Mouse (Mus musculus): ENCODE results near the gene Gck.
A peak's percentile ranks its signal among the peaks of the same experiment; 100 is the strongest.

The Gck gene

DNA sequence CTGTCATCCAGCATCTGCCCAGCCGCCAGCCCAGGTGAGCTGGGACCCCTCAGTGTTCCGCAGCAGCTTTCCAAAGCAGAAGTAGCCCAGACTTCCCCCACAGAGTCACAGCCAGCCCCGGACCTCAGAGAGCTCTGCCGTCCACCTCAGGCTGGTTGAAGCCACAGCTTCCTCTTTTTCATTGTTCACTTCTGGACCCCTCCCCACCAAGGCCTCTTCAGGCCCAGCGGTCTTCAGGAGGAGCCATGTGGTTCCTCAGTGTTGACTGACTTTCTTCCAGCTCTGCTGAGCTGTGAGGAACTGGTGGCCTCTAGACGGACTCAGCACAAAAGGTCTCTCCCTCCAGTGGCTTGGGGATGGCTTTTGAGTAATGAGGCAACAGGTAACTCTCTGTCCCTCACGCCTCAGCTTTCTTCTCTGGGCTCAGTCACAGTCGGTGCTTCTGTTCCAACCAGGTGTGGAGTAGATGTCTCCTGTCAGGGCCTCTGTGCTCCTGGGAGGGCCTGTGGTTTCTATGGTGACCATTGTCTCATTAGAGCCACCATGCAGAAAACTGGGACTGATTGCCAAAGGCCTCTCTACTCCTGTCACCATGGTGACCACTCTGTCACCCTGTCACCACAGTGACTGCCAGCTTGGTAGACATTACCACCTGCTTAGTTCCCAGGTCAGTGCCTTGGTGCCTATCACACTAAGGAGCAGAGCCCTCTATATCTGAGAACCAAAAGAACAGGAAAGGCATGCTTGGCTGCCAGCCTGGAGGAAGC is at the start of gene Gck:
TSS of gene Gck (minus strand) at position 496 of the 767 bp plus-strand sequence.
- no peak for DNase-seq (ENCODE audit: low spot score in 2 of 2)

DNA sequence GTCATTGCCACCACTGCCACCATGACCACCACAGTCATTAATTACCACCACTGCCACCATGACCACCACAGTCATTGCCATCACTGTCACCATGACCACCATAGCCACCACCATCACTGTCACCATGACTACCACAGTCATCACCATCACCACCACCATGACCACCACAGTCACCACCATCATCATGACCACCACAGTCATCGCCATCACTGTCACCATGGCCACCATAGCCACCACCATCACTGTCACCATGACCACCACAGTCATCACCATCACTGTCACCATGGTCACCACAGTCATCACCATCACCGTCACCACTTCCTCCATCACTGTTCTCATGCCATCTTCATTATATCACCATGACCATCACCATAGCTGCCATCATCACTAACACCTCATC is 48.6 kb upstream of the Gck start:
- no peak for DNase-seq (ENCODE audit: low spot score in 2 of 2)

DNA sequence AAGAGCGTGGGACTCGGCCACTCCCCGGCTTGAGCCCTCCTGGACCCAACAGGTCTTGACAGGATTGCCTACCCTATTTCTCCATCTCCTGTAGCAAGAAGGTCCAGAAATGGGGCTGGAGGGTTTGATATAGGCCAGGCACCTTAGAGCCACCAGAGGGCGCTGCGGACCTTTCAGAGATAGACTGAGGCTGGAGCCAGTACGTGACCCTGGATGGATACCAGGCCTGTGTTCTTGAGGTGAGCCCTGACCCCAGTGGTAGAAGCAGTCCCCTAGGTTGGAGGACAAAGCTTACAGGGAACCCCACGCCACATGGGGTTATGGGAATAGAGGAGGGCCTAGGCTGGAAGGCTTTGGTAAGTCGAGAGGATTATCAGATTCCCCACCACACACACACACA is 46.1 kb upstream of the Gck start:
- peak; percentile 80 to 86 for DNase-seq (ENCODE audit: low spot score in 2 of 2)

DNA sequence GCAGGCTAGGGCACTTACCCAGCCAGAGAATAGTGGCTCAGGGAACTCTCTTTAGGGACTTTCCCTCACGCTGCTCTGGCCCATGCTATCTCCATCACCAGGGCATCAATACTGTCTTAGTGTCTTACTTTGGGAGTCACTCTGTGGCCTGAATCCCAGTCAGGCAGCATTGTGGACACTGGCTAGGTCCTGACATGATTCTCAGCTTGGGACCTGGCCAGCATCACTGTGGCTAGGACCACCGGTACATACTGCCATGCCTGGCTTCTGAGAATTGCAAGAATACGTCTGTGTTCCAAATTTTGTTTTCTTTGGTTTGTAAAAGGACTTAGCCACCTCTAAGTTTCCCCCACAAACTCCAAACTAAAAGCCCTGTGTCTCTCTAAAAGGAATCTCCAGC is 45.0 kb upstream of the Gck start:
- DNase-seq (ENCODE audit: low spot score in 2 of 2): no peak

DNA sequence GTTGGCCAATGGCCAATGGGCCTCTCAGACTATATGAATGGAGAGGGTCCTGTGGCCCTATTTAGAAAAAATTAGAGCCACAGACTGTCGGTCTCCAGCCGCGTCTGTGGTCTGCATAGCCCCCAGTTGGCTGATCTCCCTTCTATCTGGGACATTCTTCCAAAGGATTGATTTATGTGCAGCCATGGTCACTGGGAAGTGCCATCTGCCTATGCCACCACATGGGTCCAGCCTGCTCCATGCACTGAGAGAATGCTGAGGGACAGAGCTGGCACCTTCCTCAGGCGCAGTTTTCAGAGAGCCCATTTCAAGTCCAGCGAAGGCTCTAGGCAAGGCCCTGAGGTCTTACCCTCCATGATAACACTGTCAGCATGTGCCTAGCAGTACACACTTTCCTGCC is 44.3 kb upstream of the Gck start:
- no peak for DNase-seq (ENCODE audit: low spot score in 2 of 2)

DNA sequence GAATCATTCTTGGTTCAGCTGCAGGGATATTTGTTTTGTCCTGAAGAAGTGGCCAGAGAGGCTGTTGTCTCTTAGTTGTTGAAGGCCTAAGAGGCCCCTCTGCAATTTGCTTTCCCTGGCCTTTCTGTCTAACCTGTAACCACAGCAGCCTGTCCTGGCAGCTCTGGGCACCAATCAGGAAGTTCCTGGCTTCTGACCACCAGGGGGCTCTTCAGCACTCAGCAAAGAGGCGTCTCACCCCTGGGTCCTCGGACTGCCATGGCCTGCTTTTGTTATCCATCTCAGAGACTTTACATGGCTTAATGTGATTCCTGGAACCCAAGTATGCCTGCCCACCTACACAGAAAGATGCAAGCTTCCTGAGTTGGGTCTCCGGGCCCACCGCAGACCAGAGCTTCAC is 41.0 kb upstream of the Gck start:
- DNase-seq (ENCODE audit: low spot score in 2 of 2): no peak

DNA sequence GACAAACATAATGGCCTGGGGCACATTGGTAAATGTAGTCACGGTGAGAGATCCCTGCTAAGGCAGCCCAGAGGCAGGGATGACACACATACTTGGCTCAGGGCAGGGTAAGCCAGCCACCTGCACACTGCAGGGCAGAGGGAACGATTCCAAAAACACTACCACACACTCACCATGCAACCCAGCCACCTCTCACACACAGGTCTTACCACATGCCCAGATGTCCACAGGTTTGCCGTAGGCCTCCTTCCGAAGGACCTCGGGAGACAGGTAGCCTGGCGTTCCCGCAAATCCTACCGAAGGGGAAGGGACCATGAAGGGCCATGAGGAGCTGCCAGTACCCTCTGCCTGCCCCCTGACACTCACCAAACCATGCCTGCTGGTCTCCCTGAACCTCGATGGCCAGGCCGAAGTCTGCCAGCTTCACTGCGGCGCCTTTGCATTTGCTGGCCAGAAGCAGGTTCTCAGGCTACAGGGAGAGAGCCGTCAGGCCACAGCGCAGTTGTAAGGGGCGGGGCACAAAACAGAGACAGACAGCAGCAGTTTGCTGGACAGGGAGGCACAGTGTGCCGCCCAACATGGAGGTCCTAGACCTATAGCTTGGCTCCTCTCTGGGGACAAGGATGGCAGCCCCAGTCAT is 40.2 kb upstream of the Gck start:
- DNase-seq (ENCODE audit: low spot score in 2 of 2): no peak

DNA sequence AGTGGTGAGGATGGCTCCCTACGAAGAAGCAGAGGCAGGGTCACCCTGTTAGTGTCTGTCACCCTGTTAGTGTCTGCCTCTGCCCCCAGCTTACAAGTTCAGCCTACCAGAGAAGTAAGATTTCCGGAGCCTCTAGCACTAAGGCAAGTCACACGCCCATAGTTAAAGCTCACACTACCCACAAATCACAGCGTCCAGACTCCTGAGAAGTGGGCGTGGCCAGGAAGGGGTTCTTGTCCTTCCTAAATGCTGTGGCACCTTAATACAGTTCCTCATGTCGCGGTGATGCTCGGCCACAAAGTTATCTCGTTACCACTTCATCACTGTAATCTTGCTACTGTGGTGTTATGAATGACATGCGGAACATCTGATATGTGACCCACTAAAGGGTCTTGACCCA is 38.2 kb upstream of the Gck start:
- no peak for DNase-seq (ENCODE audit: low spot score in 2 of 2)

DNA sequence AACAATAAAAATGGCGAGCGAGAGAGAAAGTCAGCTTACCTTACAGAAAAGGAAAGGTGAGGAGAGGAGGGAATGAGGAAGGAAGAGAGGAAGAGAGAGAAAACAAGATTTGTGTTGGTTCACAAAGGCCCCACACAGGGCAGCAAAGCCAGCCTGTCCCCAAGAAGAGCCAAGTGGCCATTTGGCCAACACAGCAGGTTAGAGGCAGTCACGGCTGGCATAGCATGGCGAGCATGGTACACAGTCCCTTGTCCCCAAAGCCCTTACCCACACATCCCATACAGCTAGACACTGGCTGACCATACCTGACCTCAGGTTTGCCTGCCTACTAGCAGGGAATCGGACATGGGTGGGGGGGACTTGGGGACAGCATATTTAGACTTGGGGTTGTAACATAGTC is 33.7 kb upstream of the Gck start:
- DNase-seq (ENCODE audit: low spot score in 2 of 2): no peak

DNA sequence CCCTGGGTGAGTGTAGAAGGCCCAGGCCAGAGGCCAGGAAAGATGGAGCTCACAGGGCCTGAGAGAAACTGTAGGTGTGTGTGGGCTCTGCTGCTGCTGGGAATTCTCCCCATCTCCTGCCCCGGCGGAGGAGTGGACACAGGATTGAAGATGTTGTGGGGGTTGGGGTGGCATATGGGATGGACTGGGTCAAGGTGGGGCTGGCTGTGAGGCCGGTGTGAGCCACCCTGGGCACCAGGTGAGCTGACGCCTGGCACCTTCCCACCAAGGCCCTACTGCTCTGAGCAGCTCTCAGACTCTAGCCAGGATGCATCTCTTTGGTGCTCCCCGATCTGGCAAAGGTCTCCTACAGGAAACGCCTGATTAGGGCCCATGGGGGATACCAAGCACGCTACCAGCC is 31.4 kb upstream of the Gck start:
- no peak for DNase-seq (ENCODE audit: low spot score in 2 of 2)

DNA sequence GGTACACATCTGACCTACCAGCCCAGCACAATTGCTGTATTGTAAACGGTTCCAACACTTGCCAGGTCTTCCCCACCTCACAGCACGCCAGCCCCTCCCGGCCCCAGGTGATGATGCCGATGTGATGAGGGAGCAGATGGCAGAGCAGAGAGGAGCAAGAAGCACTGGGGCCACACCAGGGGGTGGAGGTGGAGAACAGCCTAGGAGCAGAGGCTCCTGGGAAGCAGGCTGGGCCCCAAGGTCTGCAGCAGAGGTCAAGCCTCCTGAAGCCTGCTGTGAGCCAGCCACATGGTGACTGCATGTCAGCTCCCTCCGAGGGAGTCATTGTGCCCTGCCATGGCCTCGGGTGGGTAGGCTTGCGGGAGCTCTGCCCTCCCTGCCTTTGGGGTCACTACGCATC is 30.7 kb upstream of the Gck start:
- DNase-seq (ENCODE audit: low spot score in 2 of 2): no peak

DNA sequence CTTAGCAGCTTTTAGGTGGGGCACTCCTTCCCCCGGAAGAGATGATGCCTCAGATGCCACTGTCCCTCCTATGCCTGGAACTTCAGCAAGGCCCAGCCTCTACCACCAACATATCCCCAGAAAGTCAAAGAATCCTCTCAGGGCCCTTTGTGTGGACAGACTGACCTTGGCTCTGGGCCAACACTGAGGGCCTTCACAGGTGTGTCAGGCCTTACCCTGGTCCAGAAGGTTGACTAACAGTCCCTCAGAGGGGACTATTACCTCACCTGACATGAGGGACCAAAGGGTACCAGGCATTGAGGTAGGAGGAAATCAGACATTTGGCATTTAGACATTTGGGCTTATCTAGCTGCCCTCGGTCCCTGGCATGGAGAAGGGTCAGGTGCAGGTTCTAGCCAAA is 30.2 kb upstream of the Gck start:
- DNase-seq (ENCODE audit: low spot score in 2 of 2): no peak

DNA sequence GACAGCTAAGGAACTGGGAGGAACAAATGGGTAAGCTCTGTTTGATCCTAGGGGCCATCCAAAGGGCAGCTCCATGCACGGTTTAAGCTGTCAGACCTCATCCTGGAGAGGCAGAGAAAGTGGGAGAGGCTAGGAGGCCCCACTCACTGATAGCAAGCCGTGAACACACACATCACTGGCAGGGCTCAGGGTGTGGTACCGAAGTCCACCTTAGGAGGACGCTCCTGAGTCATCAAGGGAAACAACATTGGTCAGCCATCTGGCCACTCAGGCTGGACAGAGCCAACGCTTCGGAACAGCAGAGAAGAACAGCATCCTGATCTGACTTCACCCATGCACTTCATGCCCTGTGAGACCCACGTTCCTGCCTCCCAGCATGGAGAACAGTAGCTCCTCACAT is 29.2 kb upstream of the Gck start:
- no peak for DNase-seq (ENCODE audit: low spot score in 2 of 2)

DNA sequence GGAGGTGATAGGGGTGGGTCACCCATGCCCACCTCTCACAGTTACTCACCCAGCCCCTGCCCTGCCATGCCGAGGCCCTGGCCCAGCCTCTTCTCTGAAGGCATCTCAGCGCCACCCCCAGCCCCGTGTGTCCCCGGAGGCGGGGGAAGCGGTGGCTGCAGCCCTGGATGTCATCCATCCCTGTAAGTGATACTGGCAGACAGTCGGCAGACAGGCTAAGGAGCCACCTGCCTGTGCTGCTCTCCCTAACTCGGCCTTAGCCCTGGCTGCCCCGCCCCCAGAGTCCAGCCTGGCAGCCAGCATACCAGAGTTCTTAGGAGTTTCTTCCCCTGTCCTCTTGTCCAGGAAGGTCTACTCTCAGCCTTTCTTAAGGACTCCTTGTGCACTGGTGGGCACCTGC is 26.2 kb upstream of the Gck start:
- no peak for DNase-seq (ENCODE audit: low spot score in 2 of 2)

DNA sequence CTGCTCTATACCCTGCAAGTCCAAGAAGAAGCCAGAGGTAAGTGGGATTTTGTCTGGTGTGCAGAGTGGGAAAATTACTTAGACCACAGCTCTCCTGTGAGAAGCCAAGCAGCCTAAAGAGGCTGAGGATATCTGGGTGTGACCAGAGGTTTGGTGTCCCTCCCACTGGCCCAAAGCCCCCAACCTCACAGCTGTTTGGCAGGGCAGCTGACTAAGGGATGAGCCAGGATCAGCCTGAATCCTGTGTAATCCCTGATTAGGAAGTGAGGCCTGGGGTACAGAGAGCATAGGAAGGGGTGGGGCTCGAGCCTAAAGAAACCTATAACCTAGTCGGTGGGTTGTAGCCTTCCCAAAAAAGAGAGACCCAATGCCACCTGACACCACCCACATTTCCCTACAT is 25.2 kb upstream of the Gck start:
- DNase-seq (ENCODE audit: low spot score in 2 of 2): no peak

DNA sequence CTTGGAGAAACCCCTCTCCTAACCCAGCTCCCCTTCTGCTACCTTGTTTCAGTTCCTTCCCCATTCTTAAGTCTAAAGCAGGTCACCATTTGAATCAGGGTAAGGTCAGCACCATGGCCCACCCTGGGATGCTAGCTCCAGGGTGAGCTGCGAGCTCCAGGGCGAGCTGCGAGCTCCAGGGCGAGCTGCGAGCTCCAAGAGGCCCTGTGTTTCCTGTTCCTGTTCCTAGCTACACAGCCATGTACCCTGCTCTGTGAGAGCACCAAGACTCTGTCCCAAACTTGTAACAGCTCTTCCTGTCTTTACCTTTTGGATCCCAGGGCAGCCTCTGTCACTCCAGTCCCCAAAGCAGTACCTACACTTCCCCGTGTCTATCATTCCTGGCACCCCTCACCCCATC is 24.2 kb upstream of the Gck start:
- no peak for DNase-seq (ENCODE audit: low spot score in 2 of 2)

DNA sequence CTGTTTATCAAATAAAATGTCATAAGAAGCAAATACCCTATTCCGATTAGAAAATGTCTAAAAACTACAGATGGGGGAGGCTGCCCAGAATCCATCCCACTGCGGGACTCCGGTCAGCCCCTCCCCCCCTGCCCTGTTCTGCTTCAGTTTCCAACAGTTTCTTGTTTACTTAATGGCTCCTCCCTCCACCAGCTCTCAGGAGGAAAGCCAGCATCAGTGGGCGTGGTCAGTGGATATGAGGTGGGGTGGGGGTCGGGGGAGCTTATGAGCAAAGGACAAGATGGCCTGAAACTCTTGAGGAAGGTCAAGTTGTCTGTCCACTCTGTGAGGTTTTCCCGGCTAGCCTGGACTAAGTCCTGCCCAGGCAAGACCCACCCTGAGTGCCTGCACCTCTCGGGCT is 23.3 kb upstream of the Gck start:
- DNase-seq (ENCODE audit: low spot score in 2 of 2): no peak

DNA sequence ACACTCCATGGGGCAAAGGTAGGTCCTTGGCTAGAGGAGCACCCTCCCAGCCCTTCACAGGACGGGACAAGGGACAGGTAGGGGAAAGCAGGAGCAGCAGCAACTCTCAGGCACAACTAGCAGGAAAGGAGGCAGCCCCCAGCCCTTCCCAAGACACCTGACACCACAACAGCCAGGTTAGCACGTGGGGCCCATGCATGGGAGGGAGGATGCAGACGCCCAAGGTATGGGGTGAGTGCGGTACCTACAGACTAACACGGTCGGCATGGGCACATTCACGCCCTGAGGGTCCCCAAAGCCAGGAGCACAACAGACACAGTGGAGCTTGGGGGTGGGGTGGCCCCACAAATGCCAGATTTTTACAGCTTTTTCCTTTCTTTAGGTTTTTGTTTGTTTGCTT is 21.3 kb upstream of the Gck start:
- DNase-seq (ENCODE audit: low spot score in 2 of 2): no peak

DNA sequence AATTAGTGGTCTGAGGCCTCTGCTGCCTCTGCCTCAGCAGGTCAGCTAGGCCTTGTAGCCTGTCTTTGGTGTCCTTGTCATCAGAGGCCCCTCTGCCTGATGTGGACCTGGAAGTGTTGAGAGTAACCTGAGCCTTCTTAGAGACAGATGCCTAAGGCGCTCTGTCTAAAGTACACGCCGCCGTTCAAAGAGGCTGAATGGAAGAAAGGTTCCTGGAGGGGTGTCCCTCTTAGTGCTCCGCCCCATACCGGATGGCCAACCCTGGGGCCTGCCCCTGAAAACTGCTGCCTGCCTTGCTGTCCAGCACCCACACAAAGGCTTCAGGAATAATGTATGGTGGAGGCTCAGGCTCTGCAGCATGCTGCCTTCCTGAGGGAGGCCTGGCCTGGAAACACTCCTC is 18.3 kb upstream of the Gck start:
- DNase-seq (ENCODE audit: low spot score in 2 of 2): no peak

DNA sequence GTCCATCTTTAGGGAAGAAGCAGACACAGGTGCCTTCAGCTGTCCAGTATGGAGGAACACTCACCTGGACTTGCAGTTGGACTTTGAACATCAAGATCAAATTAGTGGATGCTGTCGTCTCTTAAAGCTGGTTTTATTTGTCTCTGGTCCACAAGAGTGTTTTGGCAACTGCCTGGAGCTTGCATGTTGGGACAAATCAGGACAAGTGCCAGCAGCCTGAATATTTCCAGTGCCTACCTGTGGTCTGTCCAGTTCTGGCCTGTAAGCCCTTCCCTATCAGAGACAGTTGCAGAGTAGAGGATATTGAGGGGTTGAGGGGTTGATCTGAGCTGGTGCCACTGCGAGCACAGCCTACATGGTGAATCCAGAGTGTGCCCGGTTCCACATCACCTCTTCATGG is 16.9 kb upstream of the Gck start:
- no peak for DNase-seq (ENCODE audit: low spot score in 2 of 2)

DNA sequence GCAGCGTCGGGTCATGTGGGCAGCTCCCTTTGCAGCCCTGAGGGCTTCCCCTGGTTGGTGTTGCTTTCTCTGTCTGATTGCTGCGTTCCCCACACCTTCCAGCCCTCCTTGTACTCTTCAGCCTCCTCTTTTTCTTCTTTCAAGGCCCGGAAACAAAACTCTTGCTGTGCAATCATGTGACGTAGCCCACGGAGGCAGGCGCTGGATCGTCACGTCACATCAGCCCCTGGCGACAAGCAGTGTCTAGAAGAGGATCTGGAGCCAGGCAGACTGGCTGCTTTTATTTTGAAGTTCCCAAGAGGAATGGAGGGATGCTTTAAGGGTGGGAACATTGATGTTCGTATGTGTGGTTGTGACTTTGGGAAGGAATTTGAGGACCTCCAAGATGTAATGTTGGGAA is 16.0 kb upstream of the Gck start:
- DNase-seq (ENCODE audit: low spot score in 2 of 2): no peak

DNA sequence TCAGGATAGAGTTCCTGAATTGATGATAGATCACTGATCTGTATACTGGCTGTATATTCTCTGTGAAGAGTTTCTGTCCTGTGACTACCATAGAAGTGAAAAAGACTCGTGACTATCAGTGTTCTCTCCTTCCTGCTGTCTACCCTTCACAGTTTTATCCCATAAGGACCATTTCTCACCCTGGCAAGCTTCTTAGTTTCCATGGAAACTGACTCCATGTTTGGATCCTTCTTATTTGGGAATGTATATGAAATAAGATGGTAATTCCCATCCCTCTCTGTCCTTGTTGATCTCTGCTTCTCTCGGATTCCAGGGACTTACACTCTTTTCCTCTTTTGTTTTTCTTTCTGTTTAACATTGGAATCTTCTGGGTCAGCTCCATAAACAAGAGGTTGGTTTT is 10.2 kb upstream of the Gck start:
- no peak for DNase-seq (ENCODE audit: low spot score in 2 of 2)

DNA sequence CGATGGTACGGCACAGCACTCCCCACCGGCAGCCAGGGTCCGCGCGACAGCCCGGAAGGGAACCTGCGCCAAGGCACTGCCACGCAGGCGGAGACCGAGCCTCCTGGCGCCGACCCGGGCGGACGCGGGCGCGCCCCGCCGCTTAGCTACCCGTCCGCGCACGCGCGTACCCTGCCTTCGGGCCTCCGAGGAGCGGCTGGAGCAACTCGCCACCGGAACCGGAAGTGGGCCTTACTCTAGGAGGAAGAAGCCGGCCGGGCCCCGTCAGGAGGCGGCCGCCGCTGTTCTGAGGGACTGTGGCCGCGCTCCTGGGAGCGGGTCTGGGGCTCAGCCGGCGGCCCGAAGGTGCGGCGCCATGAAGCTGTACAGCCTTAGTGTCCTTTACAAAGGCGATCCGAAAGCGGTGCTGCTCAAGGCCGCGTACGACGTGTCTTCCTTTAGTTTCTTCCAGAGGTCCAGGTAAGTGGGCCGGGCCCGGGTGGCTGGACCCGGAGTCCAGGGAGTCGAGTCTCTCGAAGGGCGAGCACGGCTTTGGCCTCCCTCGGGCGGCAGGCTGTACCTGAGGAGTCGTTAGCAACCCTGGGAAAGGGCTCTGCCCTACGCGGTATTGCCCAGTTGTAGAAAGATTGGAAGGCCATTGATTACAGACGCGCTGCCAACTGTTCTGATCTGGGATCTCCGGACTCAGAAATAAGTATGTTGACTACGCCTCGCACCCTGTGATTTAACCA is 5.8 kb upstream of the Gck start, which contains the start of gene Ykt6:
TSS of gene Ykt6 (plus strand) at position 148 of the 731 bp plus-strand sequence.
- DNase-seq (ENCODE audit: low spot score in 2 of 2): peak; percentile 86 to 92
